Mouse (Mus musculus) cerebellum, postnatal 4 days (tissue): Measurements from ENCODE around the gene H2-M5.
"Not testable (repeated sequence)": the region's sequence is repeated elsewhere in the genome, so short reads cannot be mapped to it uniquely, and the experiment has no call there.

Experiments
- DNase-seq, 2 experiments: peaks; one replicate each; pipeline ENCODE4 v3.0.0; 2022; ENCODE audit warnings: low spot score in 2 of 2, mixed read lengths in 1 of 2

Gene H2-M5

GRCm38 (mm10) chr17:36989437-36989836, at the start of gene H2-M5:
H2-M5 (minus strand) TSS chr17:36989537.
- DNase-seq: no peak

DNA sequence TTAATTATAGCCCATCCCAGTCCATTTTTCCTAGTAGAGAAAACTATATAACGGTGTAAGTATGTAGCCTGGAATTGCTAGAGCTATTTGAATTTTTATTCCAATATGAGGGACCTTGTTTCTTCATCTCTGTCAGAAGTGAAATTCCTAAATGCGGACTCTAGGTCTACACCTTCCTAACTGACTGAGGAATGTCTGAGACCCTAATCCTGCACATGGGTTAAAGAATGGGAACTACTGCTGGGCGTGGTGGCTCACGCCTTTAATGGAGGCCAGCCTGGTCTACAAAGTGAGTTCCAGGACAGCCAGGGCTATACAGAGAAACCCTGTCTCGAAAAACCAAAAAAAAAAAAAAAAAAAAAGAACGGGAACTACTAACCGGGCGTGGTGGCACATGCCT, 39.8 kb upstream of the H2-M5 start:
- no peak for DNase-seq

GRCm38 (mm10) chr17:37028683-37029120, 39.4 kb upstream of the H2-M5 start:
- DNase-seq: peak; percentile 81 to 92

DNA sequence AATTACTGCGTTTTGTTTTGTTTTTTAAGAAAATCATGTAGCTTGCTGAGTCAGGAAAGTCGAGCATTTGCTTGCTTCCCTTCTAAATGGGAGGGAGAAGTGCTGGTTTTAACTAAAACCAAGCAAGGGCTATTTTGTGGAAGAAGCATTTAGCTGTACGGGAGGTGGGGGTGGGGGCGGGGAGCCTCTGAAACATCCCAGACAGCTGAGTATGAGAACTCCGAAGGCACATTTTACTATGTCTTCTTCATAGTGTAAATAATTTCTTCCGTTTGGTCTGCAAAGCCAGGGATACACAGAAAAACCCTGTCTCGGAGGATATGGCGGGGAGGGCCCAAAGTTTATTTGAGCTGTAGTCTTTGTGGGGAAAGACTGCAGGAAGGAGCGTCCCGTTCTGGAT, 38.9 kb upstream of the H2-M5 start:
- DNase-seq: no peak

GRCm38 (mm10) chr17:37027486-37027885, 38.1 kb upstream of the H2-M5 start:
- no peak for DNase-seq

DNA sequence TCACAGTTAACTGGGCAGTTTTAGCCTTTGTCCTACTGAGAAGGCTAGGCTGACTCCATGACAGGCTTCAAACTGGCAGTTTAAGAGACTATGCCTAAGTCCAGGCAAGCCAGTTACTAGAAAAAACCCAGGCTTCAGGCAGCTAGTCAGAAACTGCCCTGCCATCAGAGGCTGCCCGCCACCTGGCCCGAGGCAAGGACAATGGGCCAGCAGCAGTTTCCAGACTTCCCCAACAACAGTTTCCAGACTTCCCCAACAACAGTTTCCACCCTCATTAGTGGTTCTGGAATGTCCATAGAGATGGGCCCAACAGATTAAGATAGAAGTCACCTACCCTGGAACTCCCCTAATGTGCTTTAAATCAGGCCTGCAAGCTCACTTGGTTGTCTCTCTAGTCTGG, 37.1 kb upstream of the H2-M5 start:
- DNase-seq: no peak

DNA sequence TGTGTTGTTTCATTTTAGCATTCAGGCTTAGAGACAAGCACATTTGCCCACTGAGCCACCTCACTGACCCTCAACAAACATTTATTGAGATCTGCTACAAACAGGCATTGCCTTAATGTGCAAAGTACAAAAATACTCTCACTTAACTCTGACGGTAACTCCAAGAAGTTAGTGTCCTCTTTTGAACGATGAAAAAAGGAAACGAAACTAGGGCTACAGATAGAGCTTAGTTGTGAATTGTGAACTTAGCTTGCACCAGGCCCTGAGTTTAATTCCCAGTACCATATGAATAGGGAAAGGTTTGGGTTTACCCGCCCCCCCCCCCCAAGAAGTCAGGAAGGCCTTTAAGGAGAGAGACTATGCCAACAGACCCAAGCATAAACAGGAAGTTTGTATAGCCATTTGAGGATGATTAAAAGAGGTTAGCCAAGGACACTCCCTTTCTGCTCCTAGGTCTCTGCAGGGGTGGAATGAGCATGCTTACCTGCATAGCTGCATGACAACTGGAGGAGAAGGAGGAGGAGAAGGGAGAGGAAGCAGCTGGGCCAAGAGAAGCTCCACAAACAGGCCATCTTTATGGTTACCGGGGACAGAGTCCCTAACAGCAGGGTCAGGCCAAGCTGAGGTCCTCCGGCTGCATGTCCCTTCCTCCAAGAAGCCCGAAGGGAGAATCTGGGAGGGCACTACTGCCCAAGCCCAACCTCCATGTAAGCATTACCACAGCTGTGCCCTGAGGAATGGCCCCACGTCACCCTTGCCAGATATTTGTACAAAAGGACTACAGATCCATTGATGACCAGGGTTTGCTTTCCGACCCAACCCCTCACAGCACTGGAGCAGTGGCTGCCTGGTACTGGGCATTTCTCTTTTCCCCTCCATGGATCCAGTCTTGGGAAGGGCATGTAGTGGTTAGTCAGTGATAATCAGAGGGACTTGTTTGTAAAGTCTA, 33.6 kb upstream of the H2-M5 start, which contains the start of gene Mog:
Gene Mog, minus strand, starts transcription at position 771 of the 949 bp plus-strand sequence.
- DNase-seq: no peak

DNA sequence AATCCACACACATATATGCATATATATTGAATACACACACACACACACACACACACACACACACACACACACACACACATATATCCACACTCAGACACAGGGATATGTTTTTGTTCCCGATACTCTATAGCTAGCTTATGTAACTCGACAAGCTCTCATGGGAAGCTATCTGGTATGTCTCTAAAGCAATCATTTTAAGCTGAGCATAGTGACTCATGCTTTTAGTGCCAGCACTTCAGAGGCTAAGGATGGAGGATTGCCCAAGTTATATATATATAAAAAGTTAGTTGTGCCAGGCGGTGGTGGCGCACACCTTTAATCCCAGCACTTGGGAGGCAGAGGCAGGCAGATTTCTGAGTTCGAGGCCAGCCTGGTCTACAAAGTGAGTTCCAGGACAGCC, 29.9 kb upstream of the H2-M5 start:
- not testable (repeated sequence) for DNase-seq

DNA sequence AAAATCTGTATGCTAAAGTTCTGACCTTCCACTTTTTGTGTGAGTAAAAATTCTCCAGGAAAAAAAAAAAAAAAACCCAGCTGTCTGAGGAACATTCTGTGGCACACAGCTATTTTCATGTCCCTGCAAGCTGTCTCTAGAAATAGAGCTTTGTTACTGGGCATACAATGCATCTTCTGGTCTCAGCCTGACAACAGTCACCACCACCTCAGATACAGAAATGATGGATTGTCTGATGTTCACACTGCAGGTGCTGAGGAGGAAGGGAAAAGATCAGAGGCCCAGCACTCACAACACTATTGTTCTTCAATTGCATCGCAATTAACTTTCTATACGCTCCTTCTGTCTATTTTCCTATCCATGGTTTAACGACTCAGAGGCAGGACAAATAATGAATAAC, 29.0 kb upstream of the H2-M5 start:
- no peak for DNase-seq

DNA sequence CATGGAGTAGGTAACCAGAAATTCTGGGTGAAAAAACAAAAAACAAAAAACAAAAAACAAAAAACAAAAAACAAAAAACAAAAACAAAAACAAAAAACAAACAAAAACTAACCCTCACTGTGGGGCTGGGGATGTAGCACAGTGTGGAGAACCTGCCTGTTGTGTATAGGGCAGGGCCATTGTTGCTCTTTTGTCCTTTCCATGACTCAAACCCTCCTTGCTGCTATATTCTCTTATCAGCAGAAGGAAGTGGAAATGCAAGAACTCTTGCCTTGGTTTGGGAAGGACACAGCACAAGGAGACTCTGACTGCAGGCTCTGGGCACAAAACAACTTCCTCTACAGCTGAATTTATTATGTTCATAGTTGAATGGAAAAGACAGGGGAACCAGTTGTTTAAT, 27.0 kb upstream of the H2-M5 start:
- no peak for DNase-seq

DNA sequence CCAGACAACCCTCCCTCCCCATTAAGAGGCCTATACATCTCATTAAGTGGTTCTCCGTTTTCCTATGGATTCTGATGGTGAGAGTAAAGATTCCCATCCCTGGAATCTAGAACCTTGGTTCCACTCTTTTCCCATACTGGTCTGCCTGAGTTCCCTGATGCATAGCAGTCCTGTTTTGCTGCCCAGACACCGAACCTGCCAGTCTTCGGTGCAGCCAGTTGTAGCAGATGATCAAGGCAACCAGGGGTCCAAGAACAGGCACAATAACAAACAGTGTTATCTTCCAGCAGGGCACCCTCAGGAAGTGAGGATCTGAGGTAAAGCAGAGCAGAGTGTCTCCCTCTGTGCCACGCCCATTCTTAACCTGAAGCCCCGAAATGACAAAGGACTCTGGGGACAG, 22.8 kb upstream of the H2-M5 start:
- no peak for DNase-seq

- no peak for DNase-seq
Observed at GRCm38 (mm10) chr17:37011719-37012118, 22.4 kb upstream of the H2-M5 start.

- DNase-seq: no peak
Observed at GRCm38 (mm10) chr17:37009460-37010042, 20.2 kb upstream of the H2-M5 start.

GRCm38 (mm10) chr17:37008161-37008560, 18.8 kb upstream of the H2-M5 start:
- no peak for DNase-seq

DNA sequence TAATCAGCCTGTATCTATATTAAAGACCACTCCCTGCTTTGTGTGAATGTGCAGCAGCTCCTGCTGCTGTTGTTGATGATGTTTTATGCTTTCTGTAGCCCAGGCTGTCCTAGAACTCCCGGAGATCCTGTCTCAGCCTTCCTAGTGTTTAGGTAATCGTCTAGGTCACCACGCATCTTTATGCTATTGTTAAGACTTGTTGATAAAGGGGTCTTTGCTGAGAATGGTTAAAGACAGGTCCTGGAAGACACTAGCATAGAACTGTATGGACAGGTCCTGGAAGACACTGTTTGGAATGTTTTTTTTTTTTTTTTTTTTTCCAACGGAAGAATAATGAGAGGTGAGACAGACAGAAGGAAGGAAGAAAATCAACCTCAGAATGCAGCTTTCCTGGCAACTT, 14.0 kb upstream of the H2-M5 start:
- no peak for DNase-seq

- DNase-seq: peak; percentile 31 to 60
Observed at GRCm38 (mm10) chr17:37002364-37003330, 13.3 kb upstream of the H2-M5 start.

DNA sequence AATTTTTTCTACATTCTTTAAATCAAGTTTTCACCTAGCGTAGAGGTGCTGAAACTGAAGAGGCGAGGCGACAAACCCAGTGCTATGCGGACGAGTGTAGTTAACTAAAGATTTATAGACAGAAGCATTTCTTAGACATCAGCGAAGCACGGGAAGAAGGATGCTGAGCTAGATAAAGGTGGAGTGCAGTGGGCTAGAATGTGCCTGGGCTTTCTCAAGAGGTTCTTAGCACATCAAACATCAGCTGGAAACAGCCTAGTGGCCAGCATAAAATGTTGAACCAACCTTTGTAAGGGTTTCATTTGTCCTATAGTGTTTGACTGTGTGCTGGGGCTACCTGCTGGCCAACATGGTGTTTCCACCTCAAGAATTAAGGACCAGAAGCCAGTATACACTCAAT, 11.5 kb upstream of the H2-M5 start, which contains the start of gene Zfp57:
Gene Zfp57, plus strand, starts transcription at position 301 of the 400 bp plus-strand sequence.
- DNase-seq: no peak

- no peak for DNase-seq
Observed at GRCm38 (mm10) chr17:36998477-36998876, 9.1 kb upstream of the H2-M5 start.

- peak; percentile 58 to 80 for DNase-seq
Observed at GRCm38 (mm10) chr17:36997033-36997735, 7.8 kb upstream of the H2-M5 start.

DNA sequence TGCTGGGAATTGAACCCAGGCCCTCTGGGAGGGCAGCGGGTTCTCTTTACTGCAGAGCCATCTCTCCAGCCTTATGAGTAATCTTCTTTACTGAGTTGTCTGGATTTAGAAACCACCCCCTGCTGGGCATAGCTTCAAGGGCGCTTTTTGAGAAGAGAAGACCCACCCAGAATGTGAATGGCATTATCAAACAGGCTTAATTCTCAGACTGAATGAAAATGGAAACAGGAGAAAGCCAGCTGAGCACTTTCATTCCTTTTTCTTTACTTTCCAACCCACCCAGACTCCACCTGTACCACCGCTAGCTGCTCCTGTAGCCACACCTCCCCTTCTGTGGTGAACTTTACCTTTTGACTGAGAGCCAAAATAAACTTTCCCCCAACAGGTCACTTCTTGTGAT, 6.1 kb upstream of the H2-M5 start:
- no peak for DNase-seq

DNA sequence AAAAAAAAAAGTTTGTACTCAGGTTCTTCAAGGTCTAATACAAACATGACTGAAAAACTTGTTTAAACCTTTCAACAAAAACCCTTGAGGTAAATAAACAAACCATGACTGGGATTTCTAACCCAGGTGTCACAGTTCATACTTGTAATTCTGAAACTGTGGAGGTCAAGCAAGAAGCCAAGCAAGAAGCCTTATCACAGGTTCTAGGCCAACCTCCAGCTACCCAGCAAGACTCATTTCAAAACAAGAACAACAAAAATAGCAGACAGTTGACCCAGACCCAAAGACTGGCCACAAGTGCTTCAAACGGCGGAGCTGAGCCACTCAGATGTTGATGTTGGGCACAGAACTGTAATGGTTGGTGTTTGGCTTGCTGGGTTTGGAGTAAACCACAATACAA, 5.2 kb upstream of the H2-M5 start:
- no peak for DNase-seq
